Mouse (Mus musculus) hindbrain, embryonic 10.5 days (tissue): ENCODE results near the gene Gm11634. TPM values are rescaled to one million over a fixed set of nuclear protein-coding genes. Genes with fewer than 3 reads are reported as not detected.
"Not testable (repeated sequence)": the region's sequence is repeated elsewhere in the genome, so short reads cannot be mapped to it uniquely, and the experiment has no call there.

Experiments used
- DNase-seq: peaks from one replicate; pipeline ENCODE4 v3.0.0-alpha.2; 2017; ENCODE audit warnings: low spot score
- H3K27ac ChIP-seq: fragments of 300-500 bp; sonication (generic); 2 replicates; pipeline ENCODE4 v1.5.1; 2016; ENCODE audit warnings: mild to moderate bottlenecking, moderate library complexity
- H3K27me3 ChIP-seq: fragments of 300-500 bp; sonication (generic); 2 replicates; pipeline ENCODE4 v1.6.1; 2016; ENCODE audit warnings: mild to moderate bottlenecking; ENCODE audit not compliant: poor library complexity, insufficient read depth, severe bottlenecking
- H3K36me3 ChIP-seq: fragments of 300-500 bp; sonication (generic); 2 replicates; pipeline ENCODE4 v1.6.1; 2016; ENCODE audit warnings: mild to moderate bottlenecking, moderate library complexity
- H3K4me1 ChIP-seq: fragments of 300-500 bp; sonication (generic); replicated peaks from 2 replicates; pipeline ENCODE4 v1.6.1; 2016; ENCODE audit warnings: mild to moderate bottlenecking
- H3K4me3 ChIP-seq: fragments of 300-500 bp; sonication (generic); 2 replicates; pipeline ENCODE4 v1.5.1; 2016; ENCODE audit warnings: mild to moderate bottlenecking, moderate library complexity
- H3K9me3 ChIP-seq: fragments of 300-500 bp; sonication (generic); 2 replicates; pipeline ENCODE4 v1.6.1; 2016; ENCODE audit warnings: mild to moderate bottlenecking, moderate library complexity
- WGBS: fragments of 180-500 bp; shearing (Covaris S2); methylation state at CpG from one replicate; pipeline ENCODE4 v1.1.7; 2016; 5-methylcytosine and 5-hydroxymethylcytosine counted together
- polyA plus RNA-seq: library from polyadenylated mRNA; unstranded; fragments of >200 nt; fragmentation: Nextera tagmentation; extraction: Ambion mirVana; gene quantifications from 2 replicates; pipeline ENCODE4 v1.2.1, GENCODE M21; 2016

Gm11634 gene
- polyA plus RNA-seq, 1 experiment from 2014 or later, result not detected

DNA sequence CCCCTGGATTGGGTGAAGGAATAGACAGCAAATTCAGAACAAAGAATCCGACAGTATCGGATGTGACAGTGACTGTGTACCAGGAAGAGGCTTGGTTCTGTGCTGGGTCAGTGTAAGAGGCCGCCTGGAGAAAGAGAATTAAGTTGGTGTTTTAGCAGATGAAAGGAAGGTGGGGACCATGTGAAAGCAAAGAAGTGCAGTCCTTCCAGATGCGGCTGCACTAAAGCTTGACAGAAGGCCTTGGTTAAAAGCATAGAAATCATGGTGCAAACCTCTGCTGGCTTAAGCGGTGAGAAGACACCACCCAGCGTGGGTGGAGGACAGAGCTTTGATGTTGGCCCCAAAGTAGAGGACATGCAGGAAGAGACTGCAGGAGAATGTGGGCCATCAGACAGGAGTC, 14.5 kb upstream of the Gm11634 start:
- no peak for DNase-seq
- Histone ChIP-seq H3K27me3 (0 out of 2 replicates have a peak, but pooled peaks cover 2% of the 10 kb centered on the region), H3K4me3 (no peak overlapping the region), H3K4me1 (peaks cover 38% of the 10 kb centered on the region), H3K36me3 (no peaks in the 10 kb centered on the region), H3K27ac (no peak overlapping the region), H3K9me3 (no peaks in the 10 kb centered on the region)
- WGBS, result 83% methylated on average over 6 of the region's 6 CpGs

- H3K27me3 ChIP-seq, result no peaks in the 10 kb centered on the region
- DNase-seq, result no peak
- 40% methylated on average over 11 of the region's 11 CpGs for WGBS
- H3K36me3 ChIP-seq, result no peaks in the 10 kb centered on the region
- no peaks in the 10 kb centered on the region for H3K9me3 ChIP-seq
- H3K4me1 ChIP-seq, result peaks cover 18% of the 10 kb centered on the region
- H3K4me3 ChIP-seq, result no peak overlapping the region
- H3K27ac ChIP-seq, result no peak overlapping the region
Observed at GRCm38 (mm10) chr11:101610445-101610844, 11.4 kb upstream of the Gm11634 start.

DNA sequence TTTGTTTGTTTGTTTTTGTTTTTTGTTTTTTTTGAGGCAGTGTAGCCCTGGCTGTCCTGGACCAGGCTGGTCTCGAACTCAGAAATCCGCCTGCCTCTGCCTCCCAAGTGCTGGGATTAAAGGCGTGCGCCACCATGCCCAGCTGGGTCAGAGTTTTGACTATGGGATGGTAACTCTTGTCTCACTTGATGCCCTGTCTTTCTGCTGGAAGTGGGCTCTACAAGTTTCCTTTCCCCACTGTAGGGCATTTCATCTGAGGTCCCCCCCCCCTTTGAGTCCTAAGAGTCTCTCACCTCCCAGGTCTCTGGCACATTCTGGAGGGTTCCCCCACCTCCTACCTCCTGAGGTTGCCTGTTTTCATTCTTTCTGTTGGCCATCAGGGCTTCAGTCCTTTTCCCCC, 8.1 kb upstream of the Gm11634 start:
- not testable (repeated sequence) for H3K9me3 ChIP-seq, H3K27me3 ChIP-seq, H3K4me3 ChIP-seq, DNase-seq, H3K36me3 ChIP-seq, H3K27ac ChIP-seq
- H3K4me1 ChIP-seq, result peaks cover 14% of the 10 kb centered on the region
- 93% methylated on average over 4 of the region's 4 CpGs for WGBS

GRCm38 (mm10) chr11:101604531-101605453, 5.7 kb upstream of the Gm11634 start:
- DNase-seq, result peak; percentile 83
- H3K9me3 ChIP-seq, H3K36me3 ChIP-seq, H3K27me3 ChIP-seq, H3K4me1 ChIP-seq: not testable (repeated sequence)
- peak overlapping the region; percentile 43 for H3K4me3 ChIP-seq
- WGBS, result 1% methylated on average over 30 of the region's 30 CpGs
- peak overlapping the region; percentile 85 for H3K27ac ChIP-seq

DNA sequence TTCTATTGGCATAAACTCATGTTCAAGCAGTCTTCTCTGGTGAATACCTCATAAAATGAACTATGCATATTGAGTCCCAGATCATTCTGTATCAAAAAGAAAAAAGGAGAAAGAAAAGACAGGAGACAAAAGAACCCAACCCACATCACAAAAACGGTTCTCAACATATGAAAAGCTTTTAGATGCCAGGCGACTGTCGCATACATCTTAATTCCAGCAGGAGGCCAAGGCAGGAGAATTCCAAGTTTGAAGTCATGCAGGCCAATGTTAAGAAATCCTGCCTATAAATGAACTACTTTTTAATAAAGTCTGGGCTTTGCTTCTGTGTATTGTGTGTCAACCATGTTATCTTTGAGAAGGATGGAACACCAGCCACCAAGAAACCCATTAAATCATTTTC, 5.1 kb upstream of the Gm11634 start:
- peaks cover 4% of the 10 kb centered on the region for H3K4me1 ChIP-seq
- no peak for DNase-seq
- H3K9me3 ChIP-seq, result no peaks in the 10 kb centered on the region
- peak overlapping the region; percentile 85 for H3K27ac ChIP-seq
- WGBS, result 2% methylated on average over 3 of the region's 3 CpGs
- peak overlapping the region; percentile 43 for H3K4me3 ChIP-seq
- no peaks in the 10 kb centered on the region for H3K36me3 ChIP-seq
- H3K27me3 ChIP-seq, result peaks cover 7% of the 10 kb centered on the region; the same call in 1 of the 2 replicates

GRCm38 (mm10) chr11:101602491-101602890, 3.4 kb upstream of the Gm11634 start:
- H3K9me3 ChIP-seq, result no peaks in the 10 kb centered on the region
- H3K36me3 ChIP-seq, result no peaks in the 10 kb centered on the region
- H3K27ac ChIP-seq, result no peak overlapping the region
- H3K4me3 ChIP-seq, result no peak overlapping the region
- 13% methylated on average over 3 of the region's 3 CpGs for WGBS
- peaks cover 4% of the 10 kb centered on the region for H3K4me1 ChIP-seq
- peak; percentile 60 for DNase-seq
- H3K27me3 ChIP-seq, result peaks cover 11% of the 10 kb centered on the region; the same call in 1 of the 2 replicates

DNA sequence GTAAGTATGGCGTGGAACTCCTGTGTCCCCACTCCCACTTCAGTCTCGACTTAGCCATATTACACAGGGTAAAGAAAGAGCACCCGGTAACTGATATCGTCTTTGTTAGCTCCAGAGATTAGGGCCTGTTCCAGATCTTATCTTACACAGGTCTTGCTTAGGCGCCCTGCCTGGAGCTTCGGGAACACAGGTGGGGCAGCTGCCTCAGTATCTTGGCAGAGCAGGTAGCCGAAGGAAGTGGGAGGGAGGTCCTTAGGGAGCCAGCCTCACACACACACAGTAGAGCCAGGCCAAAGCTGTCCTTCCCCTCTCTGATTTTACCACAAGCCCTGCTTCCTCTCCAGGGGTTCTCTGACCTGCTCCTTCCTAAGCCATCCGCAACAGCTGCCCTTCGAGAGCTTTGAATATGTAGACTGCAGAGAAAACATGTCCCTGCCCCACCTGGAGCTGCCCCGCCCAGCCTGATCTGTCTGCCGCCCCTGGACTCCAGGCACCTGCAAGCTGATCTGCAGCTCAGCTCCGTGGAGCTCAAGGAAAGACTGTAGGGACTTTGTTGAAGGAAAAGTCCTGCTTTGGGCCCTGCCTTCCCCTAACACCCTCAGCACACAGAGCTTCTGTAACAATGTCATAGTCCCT, 8.9 kb downstream of the Gm11634 start:
- H3K27me3 ChIP-seq, result no peaks in the 10 kb centered on the region
- H3K4me1 ChIP-seq, result no peaks in the 10 kb centered on the region
- no peaks in the 10 kb centered on the region for H3K9me3 ChIP-seq
- no peak overlapping the region for H3K27ac ChIP-seq
- 0 out of 2 replicates have a peak, but pooled peaks cover 4% of the 10 kb centered on the region for H3K36me3 ChIP-seq
- no peak overlapping the region for H3K4me3 ChIP-seq
- WGBS, result 78% methylated on average over 12 of the region's 12 CpGs
- DNase-seq, result no peak

DNA sequence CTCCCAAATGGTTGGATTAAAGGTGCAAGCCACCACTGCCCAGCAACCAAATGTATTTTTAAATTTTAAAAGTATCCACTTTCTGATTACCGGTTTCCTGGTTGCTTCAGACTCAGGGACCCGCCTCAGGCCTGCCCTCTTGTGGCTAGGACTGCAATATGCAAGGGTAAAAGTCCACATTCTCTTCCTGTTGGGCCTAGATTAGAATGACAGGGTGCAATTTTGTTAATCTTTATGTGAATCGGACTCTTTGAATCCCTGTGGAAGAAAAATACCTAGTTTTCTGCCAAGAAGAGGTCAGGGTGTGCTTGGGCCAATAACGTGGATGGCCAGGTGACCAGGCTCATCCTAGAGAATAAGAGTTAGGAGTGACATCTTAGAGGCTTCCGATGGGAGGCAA, 9.6 kb downstream of the Gm11634 start:
- no peak overlapping the region for H3K27ac ChIP-seq
- 0 out of 2 replicates have a peak, but pooled peaks cover 4% of the 10 kb centered on the region for H3K36me3 ChIP-seq
- DNase-seq, result peak; percentile 48
- no peak overlapping the region for H3K4me3 ChIP-seq
- 38% methylated on average over 5 of the region's 5 CpGs for whole genome bisulfite sequencing
- H3K4me1 ChIP-seq, result no peaks in the 10 kb centered on the region
- H3K27me3 ChIP-seq, result no peaks in the 10 kb centered on the region
- H3K9me3 ChIP-seq, result no peaks in the 10 kb centered on the region

DNA sequence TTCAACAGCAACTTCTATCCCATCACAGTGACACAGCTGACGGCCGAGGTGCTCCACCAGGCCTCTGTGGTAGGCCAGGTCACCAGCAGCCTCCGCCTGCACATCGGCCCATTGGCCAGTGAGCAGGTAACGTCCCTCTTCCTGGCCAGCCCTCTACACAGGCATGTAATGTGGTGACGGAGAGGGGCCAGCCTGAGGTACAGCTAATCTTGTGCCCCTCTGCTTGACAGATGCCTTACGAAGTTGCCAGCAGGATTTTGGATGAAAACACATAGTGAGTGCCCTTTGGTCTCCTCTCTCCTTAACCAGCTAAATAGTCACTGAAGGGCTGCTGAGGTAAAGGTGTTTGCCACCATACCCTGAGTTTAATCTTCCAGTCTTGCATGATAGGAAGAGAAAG, 10.2 kb downstream of the Gm11634 start:
- no peak for DNase-seq
- no peak overlapping the region for H3K4me3 ChIP-seq
- no peaks in the 10 kb centered on the region for H3K4me1 ChIP-seq
- H3K27ac ChIP-seq, result no peak overlapping the region
- H3K27me3 ChIP-seq, result no peaks in the 10 kb centered on the region
- no peaks in the 10 kb centered on the region for H3K9me3 ChIP-seq
- 90% methylated on average over 7 of the region's 7 CpGs for WGBS
- H3K36me3 ChIP-seq, result 0 out of 2 replicates have a peak, but pooled peaks cover 4% of the 10 kb centered on the region

- Histone ChIP-seq H3K36me3 (0 out of 2 replicates have a peak, but pooled peaks cover 4% of the 10 kb centered on the region), H3K4me1 (no peaks in the 10 kb centered on the region), H3K27ac (no peak overlapping the region), H3K4me3 (no peak overlapping the region), H3K27me3 (no peaks in the 10 kb centered on the region), H3K9me3 (no peaks in the 10 kb centered on the region)
- WGBS, result 94% methylated on average over 10 of the region's 10 CpGs
- DNase-seq, result no peak
Observed at GRCm38 (mm10) chr11:101587676-101588075, 11.4 kb downstream of the Gm11634 start.

DNA sequence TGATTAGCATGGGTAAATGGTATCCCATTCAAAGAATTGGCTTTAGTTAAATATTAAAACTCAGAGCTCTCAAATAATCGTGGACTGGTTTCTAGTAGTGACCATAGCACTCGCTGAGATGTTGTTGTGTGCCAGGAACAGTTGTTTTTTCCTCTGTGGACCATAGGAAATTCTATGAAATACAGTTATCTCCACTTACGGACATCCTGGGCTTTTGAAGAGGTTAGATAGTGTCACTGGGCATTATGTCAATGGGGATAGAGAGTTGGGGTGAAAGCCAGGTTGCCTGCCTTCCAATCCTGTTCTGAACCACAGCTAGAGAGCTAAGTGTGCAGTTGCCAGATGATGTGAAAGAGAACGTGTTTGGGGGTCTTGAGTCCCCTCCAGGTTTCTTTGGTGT, 13.3 kb downstream of the Gm11634 start:
- WGBS, result 84% methylated on average over 4 of the region's 4 CpGs
- no peaks in the 10 kb centered on the region for H3K27me3 ChIP-seq
- no peak overlapping the region for H3K27ac ChIP-seq

DNA sequence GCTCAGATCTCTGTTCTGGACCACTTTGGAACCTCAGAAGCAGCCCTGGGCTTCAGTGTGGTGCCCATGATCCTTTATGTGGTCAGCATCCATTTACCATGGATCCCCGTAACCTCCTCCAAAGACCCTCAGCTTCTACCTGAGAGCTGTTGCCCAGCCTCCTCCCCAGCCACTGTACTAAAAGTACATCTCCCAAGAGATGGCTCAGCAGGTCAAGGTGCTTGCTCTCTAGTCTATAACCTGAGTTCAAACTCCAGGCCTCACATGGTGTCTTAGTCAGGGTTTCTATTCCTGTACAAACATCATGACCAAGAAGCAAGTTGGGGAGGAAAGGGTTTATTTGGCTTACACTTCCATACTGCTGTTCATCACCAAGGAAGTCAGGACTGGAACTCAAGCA, 14.0 kb downstream of the Gm11634 start:
- 94% methylated on average over 1 of the region's 1 CpGs for WGBS
- H3K27ac ChIP-seq, DNase-seq, H3K27me3 ChIP-seq, H3K4me3 ChIP-seq, H3K9me3 ChIP-seq: not testable (repeated sequence)
- peaks cover 11% of the 10 kb centered on the region for H3K4me1 ChIP-seq
- H3K36me3 ChIP-seq, result peaks cover 17% of the 10 kb centered on the region

More for the DNA sequence above, 13.3 kb downstream of the Gm11634 start:
- Histone ChIP-seq H3K9me3 (no peaks in the 10 kb centered on the region), H3K4me1 (peaks cover 11% of the 10 kb centered on the region), H3K4me3 (no peak overlapping the region), H3K36me3 (peaks cover 9% of the 10 kb centered on the region; the same call in 1 of the 2 replicates)
- no peak for DNase-seq

DNA sequence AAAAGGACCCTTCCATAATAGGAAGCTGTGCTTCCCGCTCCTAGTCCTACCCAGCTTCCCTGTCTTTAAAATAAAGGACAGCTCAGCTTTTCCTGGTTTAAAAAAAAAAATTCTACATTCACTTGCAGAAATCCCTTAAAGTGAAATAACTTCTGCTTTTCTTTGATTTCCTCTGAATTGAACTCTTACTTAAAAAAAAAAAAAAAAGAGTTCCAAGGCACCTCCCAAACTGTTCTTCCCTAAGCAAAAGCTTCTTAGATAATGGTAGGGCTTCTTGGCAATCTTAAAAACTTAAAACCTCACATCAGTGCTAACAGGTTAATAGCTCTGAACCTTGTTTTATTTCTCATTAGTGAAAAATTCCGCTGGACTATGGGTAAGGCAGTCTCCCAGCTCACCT, 15.9 kb downstream of the Gm11634 start:
- no peaks in the 10 kb centered on the region for H3K9me3 ChIP-seq
- no peak overlapping the region for H3K4me3 ChIP-seq
- 89% methylated on average over 2 of the region's 2 CpGs for WGBS
- no peak overlapping the region for H3K27ac ChIP-seq
- H3K4me1 ChIP-seq, result peaks cover 11% of the 10 kb centered on the region
- H3K36me3 ChIP-seq, result peaks cover 35% of the 10 kb centered on the region
- no peaks in the 10 kb centered on the region for H3K27me3 ChIP-seq
- DNase-seq, result no peak
